Mouse (Mus musculus) CH12.LX (cell line): ENCODE measurements at regions not wholly inside any gene's neighbourhood (a gene's known extent, or its start where the extent isn't known, plus 50 kb on each side); places are given as distances from the start of the nearest gene placed in this dataset.

Experiments
- DNase-seq: peaks from one replicate; pipeline ENCODE4 v3.0.0-alpha.2; 2013; ENCODE audit errors: extremely low read depth
- H3K27ac ChIP-seq: 2 replicates; pipeline ENCODE4 v1.5.1; 2012; ENCODE audit warnings: low read depth, mild to moderate bottlenecking, control low read depth, moderate library complexity; ENCODE audit not compliant: insufficient read depth
- H3K27me3 ChIP-seq: replicated peaks from 2 replicates; pipeline ENCODE3; 2012; ENCODE audit warnings: inconsistent platforms
- H3K36me3 ChIP-seq, 2 experiments: replicated peaks in 1 of 2; 2 replicates each; pipeline versions ENCODE3 to v1.6.1; 2012; ENCODE audit warnings: inconsistent platforms in 1 of 2, low read length in 1 of 2, mild to moderate bottlenecking in 1 of 2, mixed read lengths in 1 of 2, moderate library complexity in 1 of 2; ENCODE audit not compliant: control insufficient read depth in 1 of 2, insufficient read depth in 1 of 2
- H3K4me1 ChIP-seq, 2 experiments: 2 replicates each; pipeline ENCODE4 v1.6.1; 2012; ENCODE audit warnings: inconsistent platforms in 1 of 2, moderate library complexity in 1 of 2; ENCODE audit not compliant: insufficient read depth in 2 of 2, control insufficient read depth in 1 of 2
- H3K4me2 ChIP-seq: 2 replicates; pipeline ENCODE4 v1.6.1; 2012; ENCODE audit warnings: low read depth, mild to moderate bottlenecking, control low read depth; ENCODE audit not compliant: poor library complexity, insufficient read depth, severe bottlenecking
- H3K4me3 ChIP-seq, 3 experiments: fragments of 150-350 bp in 1 of 3; sonication (generic) in 1 of 3; replicated peaks in 1 of 3; 2 replicates each; pipeline versions ENCODE3 to v1.5.1; 2011 to 2012; ENCODE audit warnings: low read depth in 2 of 3, low read length in 2 of 3, mild to moderate bottlenecking in 2 of 3, moderate library complexity in 2 of 3, control low read depth in 1 of 3, improper control_type of control experiment in 1 of 3, inconsistent platforms in 1 of 3, mixed read lengths in 1 of 3; ENCODE audit not compliant: poor library complexity in 1 of 3
- H3K79me2 ChIP-seq: replicated peaks from 2 replicates; pipeline ENCODE4 v1.6.1; 2012; ENCODE audit warnings: mild to moderate bottlenecking, moderate library complexity; ENCODE audit not compliant: control insufficient read depth, poor library complexity, insufficient read depth, severe bottlenecking; ENCODE audit errors: extremely low read depth
- H3K9ac ChIP-seq: 2 replicates; pipeline ENCODE4 v1.6.1; 2012; ENCODE audit warnings: low read depth, mild to moderate bottlenecking, control low read depth, moderate library complexity; ENCODE audit not compliant: insufficient read depth
- H3K9me3 ChIP-seq: replicated peaks from 2 replicates; pipeline ENCODE3; 2012; ENCODE audit warnings: low read length, inconsistent platforms, mixed read lengths
- BHLHE40 ChIP-seq: IDR thresholded peaks from 2 replicates; pipeline ENCODE4 v1.6.1; 2011; ENCODE audit warnings: mild to moderate bottlenecking, low read depth, low read length, improper control_type of control experiment
- CHD1 ChIP-seq: IDR thresholded peaks from 2 replicates; pipeline ENCODE4 v1.6.1; 2012; ENCODE audit warnings: low read depth, low read length, improper control_type of control experiment, inconsistent platforms
- CHD2 ChIP-seq: IDR thresholded peaks from 2 replicates; pipeline ENCODE4 v1.6.1; 2011; ENCODE audit warnings: low read length, improper control_type of control experiment
- CTCF ChIP-seq, 2 experiments: IDR thresholded peaks in 1 of 2; conservative IDR thresholded peaks in 1 of 2; 2 replicates each; pipeline ENCODE4 v1.5.1; 2011 to 2012; ENCODE audit warnings: low read depth in 2 of 2, low read length in 2 of 2, improper control_type of control experiment in 1 of 2, inconsistent platforms in 1 of 2, mild to moderate bottlenecking in 1 of 2, moderate library complexity in 1 of 2
- ELF1 ChIP-seq: IDR thresholded peaks from 2 replicates; pipeline ENCODE4 v1.6.1; 2014; ENCODE audit warnings: low read depth, mild to moderate bottlenecking, inconsistent platforms, low read length, improper control_type of control experiment
- EP300 ChIP-seq: IDR thresholded peaks from 2 replicates; pipeline ENCODE4 v1.6.1; 2011; ENCODE audit warnings: low read length, improper control_type of control experiment
- JUN ChIP-seq: IDR thresholded peaks from 2 replicates; pipeline ENCODE4 v1.6.1; 2011; ENCODE audit warnings: low read depth, mild to moderate bottlenecking, low read length, improper control_type of control experiment, moderate library complexity; ENCODE audit not compliant: insufficient read depth
- KAT2A ChIP-seq: IDR thresholded peaks from 2 replicates; pipeline ENCODE4 v1.6.1; 2012; ENCODE audit warnings: low read length, improper control_type of control experiment, inconsistent platforms; ENCODE audit not compliant: insufficient replicate concordance
- MAX ChIP-seq: IDR thresholded peaks from 2 replicates; pipeline ENCODE4 v1.6.1; 2011; ENCODE audit warnings: low read length, improper control_type of control experiment
- MEF2A ChIP-seq: IDR thresholded peaks from 2 replicates; pipeline ENCODE4 v1.6.1; 2014; ENCODE audit warnings: low read depth, mild to moderate bottlenecking, inconsistent platforms, low read length, improper control_type of control experiment, borderline replicate concordance
- MYC ChIP-seq: IDR thresholded peaks from 2 replicates; pipeline ENCODE4 v1.6.1; 2011; ENCODE audit warnings: low read depth, mild to moderate bottlenecking, improper control_type of control experiment, low read length
- NELFE ChIP-seq: IDR thresholded peaks from 2 replicates; pipeline ENCODE4 v1.6.1; 2011; ENCODE audit warnings: low read depth, low read length, improper control_type of control experiment
- NRF1 ChIP-seq: IDR thresholded peaks from 2 replicates; pipeline ENCODE4 v1.6.1; 2014; ENCODE audit warnings: low read depth, mild to moderate bottlenecking, inconsistent platforms, low read length, improper control_type of control experiment, moderate library complexity
- PAX5 ChIP-seq: IDR thresholded peaks from 2 replicates; pipeline ENCODE4 v1.6.1; 2012; ENCODE audit warnings: low read length, inconsistent platforms, mixed read lengths
- POLR2AphosphoS2 ChIP-seq: IDR thresholded peaks from 2 replicates; pipeline ENCODE4 v1.6.1; 2011; ENCODE audit warnings: low read depth, low read length, improper control_type of control experiment
- RAD21 ChIP-seq: IDR thresholded peaks from 2 replicates; pipeline ENCODE4 v1.6.1; 2011; ENCODE audit warnings: low read depth, mild to moderate bottlenecking, low read length, improper control_type of control experiment, moderate library complexity
- RCOR1 ChIP-seq: conservative IDR thresholded peaks from 2 replicates; pipeline ENCODE4 v1.6.1; 2012; ENCODE audit warnings: low read depth, mild to moderate bottlenecking, inconsistent platforms, low read length, improper control_type of control experiment
- SMC3 ChIP-seq: IDR thresholded peaks from 2 replicates; pipeline ENCODE4 v1.6.1; 2011; ENCODE audit warnings: low read depth, low read length, improper control_type of control experiment
- TBP ChIP-seq: conservative IDR thresholded peaks from 2 replicates; pipeline ENCODE4 v1.6.1; 2011; ENCODE audit warnings: low read depth, low read length, improper control_type of control experiment
- TCF12 ChIP-seq: IDR thresholded peaks from 2 replicates; pipeline ENCODE4 v1.6.1; 2014; ENCODE audit warnings: low read depth, mild to moderate bottlenecking, inconsistent platforms, low read length, improper control_type of control experiment
- UBTF ChIP-seq: IDR thresholded peaks from 2 replicates; pipeline ENCODE4 v1.6.1; 2012; ENCODE audit warnings: low read depth, mild to moderate bottlenecking, inconsistent platforms, low read length, improper control_type of control experiment, moderate library complexity
- USF1 ChIP-seq: IDR thresholded peaks from 2 replicates; pipeline ENCODE4 v1.6.1; 2014; ENCODE audit warnings: low read depth, mild to moderate bottlenecking, inconsistent platforms, low read length, improper control_type of control experiment
- USF2 ChIP-seq: conservative IDR thresholded peaks from 2 replicates; pipeline ENCODE4 v1.6.1; 2011; ENCODE audit warnings: low read depth, low read length, improper control_type of control experiment
- ZC3H11A ChIP-seq: IDR thresholded peaks from 2 replicates; pipeline ENCODE4 v1.6.1; 2012; ENCODE audit warnings: low read depth, mild to moderate bottlenecking, inconsistent platforms, low read length, improper control_type of control experiment
- dilution Hi-C: fragments of 300-500 bp; cut with MboI; formaldehyde crosslinking; loops from 2 replicates; pipeline ENCODE4 v1.14.3; 2020; ENCODE audit warnings: low sequenced_read_pairs; ENCODE audit not compliant: extremely low pct_unique_long_range_greater_than_20kb, extremely low pct_ligation_motif_present
- in situ Hi-C: fragments of 300-500 bp; cut with MboI; formaldehyde crosslinking; loops from 3 replicates; pipeline ENCODE4 v1.14.3; 2019; ENCODE audit warnings: low sequenced_read_pairs, low pct_ligation_motif_present, low pct_unique_long_range_greater_than_20kb, mixed read lengths

GRCm38 (mm10) chr4:5346226-5346625, 553.1 kb upstream of the Impad1 start:
- no peaks in the 10 kb centered on the region for H3K36me3 ChIP-seq
- no peaks in the 10 kb centered on the region for H3K9me3 ChIP-seq
- no peak for TF ChIP-seq RCOR1
- TF ChIP-seq KAT2A: no peak
- no peak for TF ChIP-seq TCF12
- TF ChIP-seq MYC: no peak
- TF ChIP-seq MEF2A: no peak
- no peak for TF ChIP-seq TBP
- no peak for TF ChIP-seq USF2
- TF ChIP-seq USF1: no peak
- TF ChIP-seq JUN: no peak
- no peak for TF ChIP-seq NRF1
- TF ChIP-seq UBTF: no peak
- no peak for TF ChIP-seq SMC3
- TF ChIP-seq, all 38 proteins: peak for 0
- H3K9ac ChIP-seq: no peak overlapping the region
- no peak overlapping the region for H3K4me2 ChIP-seq
- in situ Hi-C loops: no loop called here
- dilution Hi-C loops: no loop called here
- H3K27ac ChIP-seq: no peak overlapping the region
- no peak overlapping the region for H3K4me3 ChIP-seq
- no peaks in the 10 kb centered on the region for H3K27me3 ChIP-seq
- no peaks in the 10 kb centered on the region for H3K79me2 ChIP-seq
- H3K4me1 ChIP-seq: no peaks in the 10 kb centered on the region
- DNase-seq: no peak

- in situ Hi-C loops: no loop called here
- Histone ChIP-seq H3K27ac (no peak overlapping the region), H3K9ac (no peak overlapping the region), H3K36me3 (no peaks in the 10 kb centered on the region), H3K9me3 (no peaks in the 10 kb centered on the region), H3K4me3 (no peak overlapping the region), H3K4me1 (no peaks in the 10 kb centered on the region)
- DNase-seq: no peak
- TF ChIP-seq POLR2AphosphoS2 (no peak), NELFE (no peak), EP300 (no peak), ZC3H11A (no peak), RAD21 (no peak), NRF1 (no peak), TBP (no peak), RCOR1 (no peak), JUN (no peak), CHD2 (no peak), PAX5 (no peak), ELF1 (no peak), CHD1 (no peak), BHLHE40 (no peak), KAT2A (no peak), CTCF (conservative IDR thresholded peaks at IDR 0.05 in 1 of 2, IDR thresholded peaks at IDR 0.05 in 1 of 2; ENCODE audit: low read depth in 2 of 2, low read length in 2 of 2) (no peak), MAX (no peak), USF1 (no peak)
- TF ChIP-seq, all 38 proteins: peak for 0
- Histone ChIP-seq H3K4me2 (no peak overlapping the region), H3K27me3 (no peaks in the 10 kb centered on the region), H3K79me2 (no peaks in the 10 kb centered on the region)
- dilution Hi-C loops: no loop called here
Measured at GRCm38 (mm10) chr4:5344739-5345138, 551.6 kb upstream of the Impad1 start.
